Mouse (Mus musculus) kidney, postnatal 10 days (tissue): ENCODE data around the gene Trim38.

Source experiments
- DNase-seq: peaks from one replicate; pipeline ENCODE4 v3.0.0; 2021; ENCODE audit warnings: mixed read lengths

Gene Trim38

GRCm38 (mm10) chr13:23761871-23762821 lies 7.6 kb upstream of the Trim38 start, which contains the start of gene Hist1h3a:
Gene Hist1h3a, minus strand, starts transcription at chr13:23762386.
- DNase-seq = peak; percentile 72

GRCm38 (mm10) chr13:23763242-23763585 lies 6.5 kb upstream of the Trim38 start:
- no peak for DNase-seq

- DNase-seq = peak; percentile 91
These were observed 6.0 kb upstream of the Trim38 start, which contains the start of gene Hist1h1a for GRCm38 (mm10) chr13:23763586-23764323. Gene Hist1h1a, plus strand, starts transcription at chr13:23763666.

GRCm38 (mm10) chr13:23764324-23765171 lies 5.2 kb upstream of the Trim38 start:
- DNase-seq = no peak

DNA sequence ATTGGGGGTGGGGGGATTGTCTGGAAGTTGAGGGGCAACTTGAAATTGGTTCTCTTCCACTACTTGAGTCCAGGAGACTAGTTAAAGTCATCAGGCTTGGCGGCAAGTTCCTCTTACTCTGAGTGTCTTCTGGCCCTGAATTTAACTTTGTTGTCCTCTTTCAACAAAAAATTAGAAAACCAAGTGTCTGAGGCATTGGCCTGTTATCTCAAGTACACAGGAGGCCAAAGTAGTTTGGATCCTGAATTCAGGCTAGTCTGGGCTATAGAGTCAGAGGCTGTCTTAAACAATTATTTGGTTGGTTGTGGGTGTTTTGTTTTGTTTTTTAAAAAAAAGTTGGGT lies 4.6 kb upstream of the Trim38 start:
- DNase-seq = no peak

GRCm38 (mm10) chr13:23766772-23767171 lies 2.9 kb upstream of the Trim38 start:
- no peak for DNase-seq

GRCm38 (mm10) chr13:23768834-23769397 lies 797 bp upstream of the Trim38 start:
- DNase-seq = no peak

- DNase-seq = peak; percentile 56
These were observed 3.0 kb downstream of the Trim38 start for GRCm38 (mm10) chr13:23772561-23773313.

DNA sequence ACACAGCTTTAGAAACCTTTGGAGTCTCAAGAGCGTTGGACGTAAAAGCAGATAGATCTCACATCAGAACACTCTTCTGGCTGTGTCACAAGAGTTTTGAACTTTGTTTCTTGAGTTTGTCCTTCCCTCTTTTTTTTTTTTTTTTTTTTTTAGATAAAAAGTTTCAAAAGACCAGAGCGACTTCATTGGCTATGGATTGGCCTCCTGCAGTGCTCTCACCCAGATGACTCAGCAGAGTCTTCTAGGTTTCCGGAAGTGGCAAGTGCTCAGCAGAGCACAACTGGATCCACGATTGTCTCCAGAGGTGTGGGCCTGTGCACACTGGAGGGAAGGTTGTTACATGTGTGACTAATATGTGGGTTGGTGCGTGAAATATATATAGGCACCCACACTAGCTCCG lies 8.6 kb downstream of the Trim38 start:
- DNase-seq = no peak

- no peak for DNase-seq
These were observed 9.3 kb downstream of the Trim38 start for GRCm38 (mm10) chr13:23779025-23779424.

- DNase-seq = peak; percentile 68
These were observed 22.8 kb downstream of the Trim38 start for GRCm38 (mm10) chr13:23792520-23792919.

DNA sequence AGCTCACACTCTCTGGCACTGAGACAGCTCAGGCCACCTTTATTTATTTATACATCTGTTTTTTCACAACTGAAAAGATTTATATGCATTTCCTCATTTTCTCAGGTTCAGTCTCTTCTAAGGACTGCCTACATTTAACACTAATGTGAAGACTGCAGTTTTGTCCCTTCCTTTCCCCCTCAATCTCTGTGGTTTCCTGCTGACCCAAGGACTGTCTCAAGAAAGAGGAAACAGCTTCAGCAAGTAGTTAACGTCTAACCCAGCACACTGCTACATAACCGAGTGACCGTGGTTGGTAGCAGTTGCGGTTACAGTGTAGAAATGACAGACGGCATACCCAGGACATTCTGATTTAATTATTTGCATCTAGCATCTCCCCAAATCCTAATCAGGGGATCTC lies 29.7 kb downstream of the Trim38 start:
- no peak for DNase-seq

DNA sequence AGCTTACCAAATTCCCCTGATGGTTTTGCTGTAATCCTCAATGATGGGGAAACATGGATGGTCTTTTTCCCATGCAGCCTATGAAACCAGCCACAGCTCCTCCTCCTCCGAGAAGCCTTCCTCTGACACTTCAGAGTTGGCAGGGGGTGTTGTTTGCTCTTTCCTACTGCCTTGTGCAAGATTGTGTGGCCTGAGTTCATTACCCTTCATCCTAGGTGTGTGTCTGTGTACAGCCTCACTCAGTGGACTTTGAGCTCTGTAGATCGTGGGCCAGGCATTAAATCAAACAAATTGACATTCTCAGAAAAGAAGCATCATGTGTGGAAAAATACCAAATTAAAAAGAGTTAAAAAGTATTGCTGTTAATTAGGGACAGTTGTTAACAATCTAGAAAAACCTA lies 34.8 kb downstream of the Trim38 start:
- DNase-seq = no peak

DNA sequence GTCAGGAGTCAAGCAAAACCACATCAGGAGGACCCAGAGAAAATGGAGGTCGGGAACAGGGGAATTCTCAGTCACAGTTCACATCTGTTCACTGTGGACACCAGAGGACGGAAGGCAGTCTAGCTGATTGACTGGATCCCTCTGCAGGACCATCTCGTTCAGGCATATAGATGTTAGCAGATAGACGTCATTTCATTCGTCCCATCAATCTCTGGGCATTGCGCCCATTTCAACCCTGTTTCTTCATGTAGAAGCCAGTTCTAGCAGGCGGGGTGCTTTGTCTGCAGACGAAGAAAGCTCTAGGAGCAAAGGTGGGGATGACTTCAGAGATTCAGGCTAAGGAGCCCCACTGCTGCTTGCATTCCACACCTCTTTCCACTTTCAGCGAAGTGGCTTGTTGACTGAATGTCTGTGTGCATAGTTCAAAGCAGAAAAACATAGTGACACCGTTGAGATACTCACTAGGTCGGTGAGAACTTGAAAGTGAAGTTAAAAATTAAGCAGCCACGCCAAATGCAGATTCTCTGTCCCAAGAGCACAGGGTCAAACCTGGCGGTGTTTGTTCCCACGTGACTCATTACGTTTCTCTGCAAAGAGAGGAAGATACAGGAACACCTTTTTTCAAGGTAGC lies 36.8 kb downstream of the Trim38 start, which contains the start of gene Slc17a2:
Slc17a2 (plus strand) TSS at position 572 of the 631 bp plus-strand sequence.
- peak; percentile 14 for DNase-seq

DNA sequence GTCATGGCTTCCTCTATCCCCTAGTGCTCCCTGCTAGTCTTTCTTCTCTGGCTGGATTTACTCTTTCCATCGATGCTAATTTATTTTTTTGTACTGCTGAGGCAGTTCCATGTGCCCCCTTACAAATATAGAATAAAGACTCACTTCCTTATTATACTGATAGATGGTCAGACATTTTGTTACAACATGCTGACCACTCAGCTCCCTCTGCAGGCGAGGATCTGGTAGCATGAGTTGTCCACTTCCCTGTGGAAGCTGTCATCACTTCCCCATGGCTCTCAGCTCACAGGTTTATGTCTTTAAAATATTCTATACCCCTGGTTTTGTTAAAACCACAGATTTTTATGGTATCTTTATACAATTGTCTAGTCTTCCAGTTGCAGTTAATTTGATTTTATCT lies 46.4 kb downstream of the Trim38 start:
- no peak for DNase-seq

DNA sequence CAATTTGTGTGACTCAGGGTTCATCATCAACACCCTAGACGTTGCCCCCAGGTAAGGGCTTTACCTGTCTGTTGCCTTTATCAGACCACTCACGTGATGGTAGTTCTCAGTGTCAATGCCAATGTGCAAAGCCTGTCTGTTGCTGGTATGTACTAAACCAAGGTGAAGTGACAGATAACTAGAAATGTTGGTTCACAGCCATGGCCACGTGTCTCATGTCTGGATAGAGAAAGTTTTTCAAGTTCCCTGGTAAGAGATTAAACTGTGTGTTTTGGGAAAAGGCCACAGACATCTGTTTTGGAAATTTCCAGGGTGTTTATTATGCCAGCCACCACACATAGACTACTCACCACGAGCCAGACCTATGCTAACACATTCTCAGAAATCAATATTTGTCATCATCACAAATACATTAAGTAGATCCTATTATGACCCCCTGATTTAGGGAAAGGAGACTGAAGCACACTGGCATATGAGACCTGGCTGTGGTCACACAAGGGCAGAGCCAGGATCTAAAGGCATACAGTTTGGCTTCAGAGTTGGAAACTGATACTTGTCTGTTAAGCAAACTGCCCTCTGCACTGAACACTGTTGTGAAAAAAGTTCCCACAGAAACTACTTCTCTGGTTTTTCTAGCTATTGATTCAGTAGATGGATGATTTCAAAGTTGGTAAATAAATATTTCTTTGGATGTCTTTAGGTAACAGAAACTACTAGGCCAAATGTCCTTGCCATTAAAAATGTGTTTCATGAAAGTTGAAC lies 50.6 kb downstream of the Trim38 start:
- no peak for DNase-seq

- no peak for DNase-seq
These were observed 52.5 kb downstream of the Trim38 start for GRCm38 (mm10) chr13:23822213-23822612.

GRCm38 (mm10) chr13:23826606-23827005 lies 56.9 kb downstream of the Trim38 start:
- no peak for DNase-seq

DNA sequence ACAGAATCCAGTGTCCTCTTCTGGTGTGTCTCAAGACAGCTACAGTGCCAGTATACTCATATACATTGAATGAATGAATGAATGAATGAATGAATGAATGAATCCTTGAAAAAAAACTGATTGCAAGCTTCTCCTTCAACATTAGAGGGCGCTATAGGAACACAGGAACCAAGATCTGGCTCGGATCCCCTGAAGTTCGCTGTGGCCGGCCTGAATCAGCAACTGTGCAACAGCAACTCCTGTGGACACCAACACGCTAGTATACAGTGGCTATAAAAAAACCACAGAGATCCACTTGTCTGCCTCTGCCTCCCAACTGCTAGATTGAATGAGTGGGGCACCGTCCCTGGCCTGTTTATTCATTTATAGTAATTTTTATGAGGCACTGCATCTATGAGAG lies 63.3 kb downstream of the Trim38 start:
- DNase-seq = peak; percentile 62

DNA sequence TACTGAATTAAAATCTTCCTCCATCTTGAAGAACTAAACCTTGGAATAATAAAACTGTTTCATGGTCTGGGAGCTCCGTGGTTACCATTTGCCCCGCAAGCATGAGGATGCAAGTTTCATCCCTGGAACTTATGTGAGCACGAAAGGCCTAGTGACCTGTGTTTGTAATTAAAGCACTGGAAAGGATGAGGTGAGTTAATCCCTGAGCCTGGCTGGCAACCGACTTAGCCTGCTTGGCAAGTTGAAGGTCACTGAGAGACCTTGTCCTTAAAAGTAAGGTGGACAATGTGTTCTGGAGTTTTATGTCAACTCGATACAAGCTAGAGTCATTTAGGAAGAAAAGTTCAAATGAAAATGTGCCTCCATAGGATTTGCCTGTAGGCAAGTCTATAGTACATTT lies 65.1 kb downstream of the Trim38 start:
- DNase-seq = no peak

DNA sequence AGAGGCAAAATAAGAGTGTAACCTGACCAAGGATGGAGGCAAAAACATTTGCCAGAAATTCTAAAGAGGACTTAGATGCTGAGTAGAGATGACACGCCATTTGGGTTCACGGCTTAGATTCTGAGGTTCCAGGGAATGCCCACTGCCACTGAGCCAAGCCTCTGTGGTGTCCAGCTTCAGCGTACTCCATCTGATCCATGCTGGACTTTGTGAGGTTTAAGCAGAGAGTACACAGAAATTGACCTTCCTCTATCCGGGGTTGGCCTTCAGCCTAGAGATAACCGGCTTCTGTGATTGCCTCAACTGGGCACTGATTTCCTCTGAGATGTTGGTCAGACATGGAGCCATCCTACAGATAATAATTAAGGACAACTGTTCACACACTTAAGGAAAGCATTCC lies 66.9 kb downstream of the Trim38 start:
- DNase-seq = no peak
